Mouse (Mus musculus) gastrocnemius, postnatal 25 days (tissue): ENCODE results near the gene Bmpr1b. TPM values are rescaled to one million over a fixed set of nuclear protein-coding genes. Genes with fewer than 3 reads are reported as not detected.
A peak's percentile ranks its signal among the peaks of the same experiment; 100 is the strongest.

ENCODE experiments used
- DNase-seq: peaks from one replicate; pipeline ENCODE4 v3.0.0; 2022
- total RNA-seq, 2 experiments: library from RNA; stranded (reverse); gene quantifications; 1 replicate in 1 of 2; 2 replicates in 1 of 2; pipeline ENCODE4 v1.2.3; 2021

Gene Bmpr1b
- total RNA-seq, 2 experiments from 2014 or later = 1.6 to 3.6 TPM

DNA sequence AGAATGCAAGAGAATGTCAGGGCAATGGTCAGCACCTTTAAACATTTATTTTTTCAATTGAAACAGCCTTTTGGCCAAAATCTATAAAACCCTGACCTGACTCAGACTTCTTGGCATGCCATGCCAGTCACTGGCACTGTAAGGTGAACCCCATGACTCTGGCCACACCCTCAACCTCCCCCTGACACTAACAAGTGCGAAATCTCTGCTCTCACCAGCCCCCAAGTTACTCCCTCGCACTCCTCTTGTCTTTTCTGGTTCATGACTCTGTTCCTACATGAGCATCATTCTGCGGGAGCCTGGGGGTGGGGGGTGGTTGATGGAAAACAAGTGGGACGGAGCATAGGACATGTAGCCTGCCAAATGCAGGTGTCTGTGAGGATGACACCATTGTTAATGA is 135.1 kb downstream of the Bmpr1b start:
- no peak for DNase-seq

DNA sequence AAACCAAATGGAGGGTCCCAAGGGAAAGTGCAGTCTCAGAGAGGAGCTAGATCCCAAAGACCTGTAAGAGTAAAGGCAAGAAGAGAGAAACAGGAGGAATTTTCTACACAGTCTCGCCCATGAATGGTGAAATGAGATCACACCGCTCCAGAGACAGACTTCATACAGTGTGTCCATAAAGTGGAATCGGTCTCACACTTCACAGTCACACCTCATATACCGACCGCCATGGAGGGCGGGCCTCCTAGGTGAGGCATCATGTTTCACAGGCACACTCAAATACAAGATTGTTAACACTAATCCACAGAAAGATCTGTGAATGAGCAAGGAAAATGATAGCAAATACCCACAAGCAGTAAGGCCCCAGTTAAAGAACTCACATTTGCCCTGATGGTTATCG is 149.5 kb downstream of the Bmpr1b start:
- no peak for DNase-seq

DNA sequence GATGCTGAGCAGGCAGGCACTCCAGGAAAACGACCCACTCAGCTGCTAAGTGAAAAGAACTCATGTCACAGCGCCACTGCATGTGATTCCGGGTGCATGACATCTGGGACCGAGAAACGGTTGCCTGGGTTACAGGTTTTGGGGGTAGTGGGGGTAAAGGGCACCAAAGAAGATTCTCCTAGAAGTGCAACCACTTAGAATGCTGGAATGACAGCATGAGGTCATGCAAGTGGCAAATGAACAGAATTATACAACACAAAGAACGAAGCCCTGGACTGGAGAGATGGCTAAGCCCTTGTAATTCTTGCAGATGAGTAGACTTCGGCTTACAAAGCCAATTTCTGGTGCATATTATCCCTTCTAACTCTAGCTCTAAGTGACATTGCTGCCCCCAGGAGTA is 184.7 kb downstream of the Bmpr1b start:
- DNase-seq = no peak

DNA sequence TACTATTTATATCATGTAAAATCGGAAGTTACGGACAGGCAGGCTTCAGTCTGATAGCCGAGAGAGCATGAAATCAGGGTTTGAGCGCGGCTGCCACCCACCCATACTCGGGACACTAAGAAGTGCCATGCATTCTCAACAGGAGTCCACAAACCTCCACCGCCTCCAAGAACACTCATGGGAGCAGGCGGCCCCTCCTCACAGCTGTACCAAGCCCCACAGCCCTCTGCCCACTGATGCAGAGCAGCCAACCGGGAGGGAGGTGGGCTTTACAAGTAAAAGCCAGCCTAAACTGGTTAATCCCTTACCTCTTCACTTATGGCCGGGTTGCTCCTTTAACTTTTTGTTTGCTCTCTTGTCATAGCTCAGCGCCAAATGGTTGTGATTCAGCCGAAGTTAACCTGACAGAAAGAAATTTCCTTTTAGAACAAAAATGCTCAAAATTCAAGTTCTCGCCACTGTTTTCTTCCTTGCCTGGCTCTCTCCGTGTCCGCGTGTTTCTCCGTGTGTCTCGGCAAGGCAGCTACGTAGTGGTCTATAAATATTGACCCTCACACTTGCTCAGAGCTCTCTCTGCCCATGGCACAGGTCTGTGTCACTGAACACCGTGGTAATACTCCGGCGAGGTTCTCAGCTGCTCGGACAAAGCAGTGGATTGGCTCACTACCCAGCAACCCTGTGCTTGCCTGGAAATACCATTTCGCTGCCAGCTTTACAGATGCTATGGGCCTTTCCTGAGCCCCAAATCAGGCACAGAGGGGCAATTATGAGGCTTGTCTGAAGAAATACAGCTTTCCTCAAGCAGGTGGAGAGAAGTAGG is 187.4 kb downstream of the Bmpr1b start:
- peak; percentile 41 for DNase-seq

DNA sequence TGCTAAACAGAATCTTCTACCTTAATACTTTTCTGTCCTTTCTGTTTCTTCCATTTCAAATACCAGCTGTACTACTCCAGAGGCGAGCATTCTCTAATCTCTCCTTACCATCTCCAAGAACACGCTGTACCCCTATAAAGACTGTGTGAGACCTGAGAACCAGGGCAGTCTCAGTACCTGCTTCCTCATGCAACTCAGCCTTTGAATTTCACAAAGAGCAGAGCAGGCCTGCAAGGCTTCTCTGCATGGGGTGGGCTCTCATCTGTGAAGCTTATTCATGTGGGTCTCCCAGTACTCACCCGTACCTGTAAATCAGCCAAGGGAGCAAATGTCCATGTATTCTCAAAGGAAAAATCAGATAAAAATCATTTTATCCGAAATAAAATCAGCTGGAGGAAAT is 203.0 kb downstream of the Bmpr1b start:
- DNase-seq = no peak

DNA sequence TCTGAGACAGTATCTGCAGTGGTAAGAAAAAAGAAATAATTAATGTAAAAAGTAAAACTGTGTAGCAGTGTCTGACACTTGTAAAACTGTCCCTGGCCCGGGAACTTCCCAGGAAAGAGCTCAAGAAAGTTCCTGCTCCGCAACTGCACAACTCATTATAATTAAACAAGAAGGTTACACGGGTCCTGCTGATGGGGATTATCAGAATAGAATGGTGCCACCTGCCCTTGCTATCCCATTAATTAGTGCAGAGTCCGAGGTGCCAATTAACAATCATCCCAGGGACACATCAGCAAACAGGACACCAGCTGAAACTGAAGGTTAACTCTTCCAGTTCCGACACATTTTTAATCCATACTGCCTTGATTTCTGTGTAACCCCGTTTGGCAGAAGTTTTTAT is 216.3 kb downstream of the Bmpr1b start:
- no peak for DNase-seq

DNA sequence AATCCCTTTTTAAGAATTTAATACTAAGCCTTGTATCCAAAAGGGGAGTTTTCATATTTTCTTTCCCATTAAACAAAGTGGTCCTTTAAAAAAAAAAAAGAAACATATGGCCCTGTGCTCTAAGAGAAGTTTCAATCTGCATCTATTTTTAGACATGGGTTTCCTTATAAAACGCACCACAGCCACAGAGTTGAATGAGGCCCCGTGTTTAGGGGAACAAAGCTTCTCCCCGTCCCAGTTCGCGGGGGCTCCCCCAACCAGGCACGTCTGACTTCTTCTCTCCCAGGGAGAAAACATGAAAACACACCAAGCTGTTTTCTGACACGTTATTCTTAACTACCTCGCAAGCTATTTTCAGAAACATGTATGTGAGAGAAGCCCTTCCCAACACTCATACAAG is 218.6 kb downstream of the Bmpr1b start:
- DNase-seq = no peak

DNA sequence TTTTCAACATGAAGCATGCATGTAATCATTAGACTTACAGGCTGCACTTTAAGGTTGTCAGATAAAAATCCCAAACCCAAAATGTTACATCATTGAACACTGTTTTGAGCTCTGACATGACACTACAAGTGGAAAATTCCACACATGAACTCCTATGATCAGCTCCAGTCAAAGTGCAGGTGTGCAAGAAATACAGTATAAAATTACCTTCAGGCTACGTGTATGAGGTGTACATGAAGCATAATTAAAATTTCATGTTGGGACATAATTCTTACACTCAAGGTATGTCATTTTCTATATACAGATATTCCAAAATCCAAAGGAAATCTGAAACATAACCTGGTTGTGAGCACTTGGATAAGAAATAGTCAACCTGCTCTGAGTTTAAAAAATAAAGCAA is 220.7 kb downstream of the Bmpr1b start:
- DNase-seq = no peak

DNA sequence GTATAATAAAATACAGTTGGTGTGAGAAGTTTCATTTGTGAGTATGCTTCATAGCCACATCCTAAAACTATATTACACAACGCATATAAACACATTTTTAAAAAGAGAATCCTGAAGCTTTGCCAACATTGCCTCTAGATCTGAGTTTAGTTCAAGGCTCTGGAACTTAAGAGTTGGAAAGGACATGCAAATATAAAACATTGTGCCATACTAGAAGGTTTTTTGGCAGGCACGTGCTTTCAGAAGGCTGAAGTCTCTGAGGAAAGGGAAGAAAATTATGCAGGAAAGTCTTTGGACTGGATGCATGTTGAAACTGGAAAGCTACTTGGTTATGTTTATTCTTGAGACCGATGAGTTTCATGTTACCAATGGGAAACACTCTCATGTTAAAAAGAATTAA is 221.1 kb downstream of the Bmpr1b start:
- no peak for DNase-seq

DNA sequence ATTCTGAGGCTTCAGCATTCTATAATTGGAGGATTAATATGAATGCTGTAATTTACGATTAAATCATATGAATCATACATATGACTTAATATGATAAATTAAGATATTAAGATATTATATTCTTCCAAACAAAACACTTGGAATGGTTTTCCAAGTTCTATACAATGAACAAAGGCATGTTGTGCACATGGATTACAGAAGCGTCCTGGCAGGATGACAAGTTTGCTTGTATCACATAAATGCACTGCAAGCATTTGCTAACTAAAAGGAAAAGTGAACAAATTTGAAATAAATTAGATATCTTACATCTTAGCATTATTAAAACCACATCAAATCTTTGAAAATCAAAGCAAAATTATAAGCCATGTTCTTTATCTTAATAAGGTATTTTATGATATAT is 222.4 kb downstream of the Bmpr1b start:
- no peak for DNase-seq

DNA sequence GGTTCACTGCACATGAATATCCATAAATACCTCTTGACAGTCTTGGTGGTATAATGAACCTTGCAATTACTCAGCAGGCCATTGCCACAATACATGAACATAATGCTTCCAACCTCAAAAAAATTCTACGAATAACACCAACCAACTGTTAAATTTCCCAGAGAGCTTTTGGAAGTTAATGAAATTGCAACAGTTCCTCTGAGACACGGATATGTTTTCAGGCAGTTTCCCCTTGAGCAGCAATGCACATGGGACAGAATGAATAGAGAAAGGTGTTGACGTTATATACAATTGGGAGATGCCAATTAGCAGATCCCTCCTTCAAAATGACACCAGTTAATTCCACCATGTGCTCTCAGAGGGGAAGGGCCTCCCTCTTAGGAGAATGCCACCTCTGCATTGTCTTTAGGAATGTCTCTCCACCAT is 225.9 kb downstream of the Bmpr1b start:
- DNase-seq = no peak

DNA sequence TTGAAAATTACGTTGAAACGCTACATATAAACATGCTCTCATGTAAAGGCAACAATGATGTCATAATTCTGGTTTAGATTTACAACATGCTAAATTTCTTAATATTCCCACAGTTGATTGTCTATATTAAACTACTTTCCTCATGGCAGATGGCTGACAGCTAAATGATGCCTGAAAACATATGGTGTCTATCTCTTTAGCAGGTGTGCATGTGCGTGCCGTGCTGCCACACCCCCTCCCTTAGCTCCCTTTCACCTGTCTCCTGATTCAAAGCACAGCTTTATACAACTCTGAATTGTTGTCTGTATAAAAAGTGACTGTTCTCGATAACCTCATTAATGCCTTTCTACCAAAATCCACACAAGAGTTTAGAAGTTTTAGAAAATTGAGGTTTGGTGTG is 229.0 kb downstream of the Bmpr1b start:
- no peak for DNase-seq

DNA sequence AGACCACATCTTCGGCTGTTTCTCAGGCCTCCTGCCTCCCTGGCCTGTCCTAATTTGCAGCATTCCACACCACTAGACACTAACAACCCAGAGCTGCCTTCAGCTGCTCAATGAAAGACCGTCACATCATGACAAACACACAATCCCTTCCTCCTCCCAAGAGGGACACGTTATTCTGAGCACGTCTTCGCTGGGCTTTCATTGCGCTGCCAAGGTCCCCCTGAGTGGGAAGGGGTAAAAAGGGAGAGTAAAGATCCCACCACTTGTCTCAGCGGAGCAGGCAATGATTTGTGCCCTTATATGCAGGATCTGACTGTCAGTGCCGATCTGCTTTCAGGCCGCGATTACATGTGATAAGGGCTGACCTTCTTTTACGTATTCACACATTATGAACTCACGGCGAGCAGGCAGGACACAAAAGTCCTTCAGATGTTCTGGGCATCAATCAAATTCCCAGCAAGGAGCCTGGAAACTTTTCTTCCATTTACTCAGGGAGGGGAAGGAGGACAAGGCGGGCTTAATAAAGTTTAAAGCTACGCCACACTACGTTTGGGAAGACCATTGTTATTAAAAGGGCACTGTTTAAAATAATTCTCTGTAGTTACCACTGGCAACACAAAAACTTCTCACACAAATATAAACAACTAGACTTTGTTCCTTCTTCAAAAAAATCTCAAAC is 232.5 kb downstream of the Bmpr1b start:
- DNase-seq = no peak

DNA sequence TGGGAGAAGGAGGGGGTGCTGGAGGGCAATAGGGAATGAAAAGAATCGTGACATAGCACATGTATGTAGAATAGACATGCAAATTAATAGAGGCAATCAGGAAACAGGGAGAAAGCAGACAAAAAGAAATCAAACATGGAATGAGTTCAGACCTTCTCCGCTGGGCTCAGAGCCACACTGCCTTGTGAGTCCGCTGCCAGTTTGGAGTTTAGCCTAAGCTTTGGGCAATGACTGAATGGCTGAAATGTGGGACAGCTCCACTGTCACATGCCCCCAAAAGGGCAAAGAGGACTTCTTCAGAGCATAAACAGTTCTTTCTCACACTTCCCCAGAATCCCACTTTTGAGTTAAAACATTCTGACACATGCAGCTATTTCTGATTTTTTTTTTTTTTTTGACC is 236.3 kb downstream of the Bmpr1b start:
- DNase-seq = peak; percentile 14

DNA sequence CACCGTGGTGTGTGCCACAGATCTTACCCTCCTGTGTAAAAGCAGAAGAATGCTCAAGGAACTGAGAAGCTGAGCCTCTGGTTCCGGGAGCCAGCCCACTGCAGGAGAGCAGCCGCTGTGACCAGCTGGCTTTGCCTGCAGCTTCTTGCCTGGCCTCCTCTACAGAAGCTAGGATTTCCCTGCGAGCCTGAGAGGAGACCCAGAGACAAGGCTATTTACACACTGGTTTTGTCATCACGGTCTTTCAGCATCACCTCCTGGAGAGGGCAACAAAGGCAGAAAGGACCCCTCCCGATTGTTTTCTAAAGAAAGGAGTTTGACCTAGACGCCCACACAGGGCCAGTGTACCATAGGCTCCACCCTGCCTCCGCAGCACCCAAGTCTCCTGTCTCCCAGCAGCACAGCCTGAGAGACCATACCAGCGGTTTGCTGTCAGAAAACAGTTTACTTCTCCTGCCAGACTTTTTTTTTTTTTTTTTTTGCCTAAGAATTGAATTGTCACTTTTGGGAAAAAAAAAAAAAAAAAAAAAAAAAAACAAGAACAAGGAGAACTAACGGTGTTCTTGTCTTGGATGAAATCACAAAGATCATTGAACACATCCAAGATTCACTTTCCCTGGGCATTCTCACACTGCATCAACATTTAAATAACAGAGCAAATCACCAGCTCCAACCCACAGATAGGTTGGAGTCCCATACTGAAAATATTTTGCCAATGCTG is 237.7 kb downstream of the Bmpr1b start:
- DNase-seq = no peak

DNA sequence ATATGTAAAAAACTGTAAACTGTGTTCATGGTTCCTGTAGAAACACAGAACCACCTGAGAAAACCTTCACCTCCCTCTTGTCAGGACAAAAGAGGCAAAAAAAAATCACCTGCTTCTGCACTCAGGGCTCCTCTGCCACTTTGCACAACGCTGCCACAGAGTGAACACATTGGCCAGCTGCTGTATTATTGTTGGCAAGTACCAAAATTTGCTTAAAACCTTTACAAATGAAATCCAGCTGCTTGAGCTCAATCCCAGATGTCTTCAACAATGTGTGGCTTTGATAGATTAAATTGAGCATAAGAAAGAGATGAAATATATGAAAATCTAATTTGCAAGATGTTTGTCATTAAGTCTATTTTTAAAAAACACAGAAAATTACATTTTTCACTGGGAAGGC is 245.8 kb downstream of the Bmpr1b start:
- no peak for DNase-seq

DNA sequence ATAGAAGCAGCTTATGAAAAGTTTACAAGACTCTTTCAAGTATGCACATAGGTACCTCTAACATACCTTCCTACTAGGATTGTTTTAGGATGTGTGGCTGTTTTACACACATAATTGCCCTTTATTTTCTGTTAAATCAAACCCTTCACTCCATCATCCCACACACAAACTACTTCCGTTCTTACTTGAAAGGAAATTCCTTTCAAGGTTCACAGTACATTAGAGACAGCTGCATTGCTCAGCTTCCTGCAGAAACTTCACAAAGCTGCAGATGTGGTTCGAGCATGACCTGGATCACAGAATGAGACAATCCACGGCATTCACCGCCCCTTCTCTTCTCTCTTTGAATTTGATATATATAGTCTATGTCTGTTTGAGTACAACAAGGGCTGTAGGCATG is 248.1 kb downstream of the Bmpr1b start:
- DNase-seq = no peak

DNA sequence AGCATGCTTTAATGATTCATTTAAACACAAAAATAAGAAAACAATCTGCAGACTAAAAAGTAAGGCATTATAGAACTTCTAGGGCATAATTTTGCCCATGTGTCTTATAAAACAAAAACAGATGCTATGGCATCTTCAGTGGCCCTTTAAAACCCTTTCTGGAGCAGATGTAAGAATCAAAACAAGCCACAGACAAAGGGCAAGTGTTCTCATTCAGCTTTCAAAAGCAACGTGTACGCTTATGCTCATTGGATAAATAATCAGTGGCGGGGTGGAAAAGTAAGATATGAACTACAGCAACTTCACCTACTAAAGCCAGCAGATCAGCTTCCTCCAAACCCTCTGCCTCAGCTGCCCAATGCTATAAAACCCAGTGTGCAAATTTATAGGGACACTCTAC is 249.6 kb downstream of the Bmpr1b start:
- no peak for DNase-seq

DNA sequence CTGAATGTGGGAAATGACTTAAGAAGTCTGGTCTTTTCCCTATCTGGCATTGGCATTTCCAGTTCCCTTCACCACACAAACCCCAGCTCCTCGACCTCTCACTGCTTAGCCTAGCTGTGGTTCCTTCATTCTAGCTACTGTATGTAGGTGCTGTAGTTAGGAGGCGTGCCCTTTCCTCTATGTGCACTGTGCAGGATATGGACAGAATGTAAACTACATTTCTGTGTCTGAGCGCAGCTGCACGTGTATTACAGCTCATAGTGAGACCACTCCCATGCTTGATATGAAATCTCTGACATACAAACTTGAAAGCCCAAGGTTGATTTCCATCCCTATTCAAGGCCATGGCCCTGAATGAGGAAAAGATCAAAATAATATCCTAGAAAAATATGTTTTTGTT is 252.1 kb downstream of the Bmpr1b start:
- no peak for DNase-seq

DNA sequence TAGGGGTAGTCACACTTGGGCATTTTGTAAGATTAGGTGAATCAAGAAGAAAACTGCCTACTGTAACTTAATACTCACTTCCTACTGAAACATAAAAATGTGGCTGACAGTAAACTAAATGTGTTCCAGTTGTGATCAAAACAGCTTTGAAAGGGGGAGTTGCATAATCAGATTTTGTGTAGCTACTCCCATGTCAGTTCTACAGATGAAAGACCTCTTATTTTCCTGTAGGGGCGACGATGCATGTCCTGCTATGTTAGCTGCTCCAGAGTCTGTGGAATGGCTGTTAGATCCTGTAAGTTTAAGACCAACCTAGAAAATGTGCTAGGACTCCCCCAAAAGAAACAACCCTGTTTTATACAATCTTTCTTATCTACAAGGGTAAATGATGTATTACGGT is 253.2 kb downstream of the Bmpr1b start:
- no peak for DNase-seq

DNA sequence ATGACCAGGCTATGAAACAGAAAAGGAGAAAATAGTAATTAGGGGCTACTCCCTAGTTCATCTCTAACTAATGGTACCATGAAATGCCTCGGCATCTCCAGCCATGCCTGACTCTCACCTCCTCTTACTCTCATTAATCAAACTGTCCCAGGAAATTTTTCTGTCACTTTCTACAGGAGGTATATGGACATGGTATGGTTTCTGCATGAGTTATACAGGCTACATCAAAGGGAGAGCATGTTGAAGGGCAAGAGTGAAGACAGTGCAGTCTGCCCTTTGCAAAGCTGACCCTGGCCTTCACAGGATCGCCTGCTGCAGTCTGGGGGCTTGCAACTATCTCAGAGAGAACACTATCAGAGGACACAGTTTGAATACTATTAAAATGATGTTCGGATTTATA is 254.6 kb downstream of the Bmpr1b start:
- DNase-seq = no peak

DNA sequence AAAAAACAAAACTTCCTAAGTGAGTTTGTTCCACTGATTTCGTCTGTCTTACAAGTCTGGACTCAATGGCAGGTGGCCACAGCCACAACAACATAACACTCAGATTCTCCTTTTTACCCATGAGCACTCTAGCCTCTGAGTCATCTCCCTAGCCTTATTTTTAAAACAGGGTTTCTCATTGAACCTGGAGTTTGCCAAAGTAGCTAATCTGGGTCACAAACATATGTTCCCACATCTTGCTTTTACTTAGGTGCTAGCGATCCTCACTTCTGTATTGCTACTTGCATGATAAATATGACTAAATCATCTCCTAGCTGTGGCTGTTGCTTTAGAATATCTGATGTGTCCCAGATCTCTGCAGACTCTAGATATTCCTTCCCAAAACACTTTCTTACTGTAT is 260.1 kb downstream of the Bmpr1b start:
- no peak for DNase-seq

DNA sequence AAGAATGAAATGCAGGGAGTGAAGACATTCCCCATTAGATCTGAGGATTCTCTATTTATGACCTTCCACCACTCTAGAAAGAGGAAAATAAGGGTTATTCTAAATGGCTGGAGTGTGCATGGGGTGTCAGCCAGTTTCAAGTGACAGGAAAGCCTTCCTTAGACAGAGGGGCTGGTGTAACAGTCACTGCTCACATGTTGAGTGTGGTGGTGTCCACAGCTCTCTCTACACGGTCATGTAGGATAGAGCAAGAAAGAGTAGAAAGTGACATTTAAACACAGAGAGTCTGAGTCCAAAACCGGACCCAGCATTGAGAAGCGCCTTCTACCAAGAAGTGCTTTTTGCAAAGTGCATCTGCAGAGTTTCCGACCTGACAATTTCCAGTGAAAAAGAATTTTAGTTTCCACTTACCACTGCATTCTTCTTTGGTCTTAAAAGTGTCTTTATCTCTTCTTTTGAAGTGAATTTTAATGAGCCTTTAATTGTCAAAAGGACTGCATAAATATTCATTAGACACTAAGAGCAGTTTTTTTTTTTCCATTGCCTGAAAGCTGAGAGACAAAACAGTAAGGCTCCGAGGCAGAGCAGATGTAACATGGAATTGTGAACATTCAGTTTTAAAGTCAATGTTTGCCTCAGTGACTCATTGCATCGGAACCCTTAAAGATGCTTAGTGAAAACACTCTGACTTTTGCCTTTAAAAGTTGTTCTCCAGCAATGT is 263.2 kb downstream of the Bmpr1b start:
- DNase-seq = no peak
